ENCODE assay signal across 8 mouse cellular contexts in the genomic region with DNA sequence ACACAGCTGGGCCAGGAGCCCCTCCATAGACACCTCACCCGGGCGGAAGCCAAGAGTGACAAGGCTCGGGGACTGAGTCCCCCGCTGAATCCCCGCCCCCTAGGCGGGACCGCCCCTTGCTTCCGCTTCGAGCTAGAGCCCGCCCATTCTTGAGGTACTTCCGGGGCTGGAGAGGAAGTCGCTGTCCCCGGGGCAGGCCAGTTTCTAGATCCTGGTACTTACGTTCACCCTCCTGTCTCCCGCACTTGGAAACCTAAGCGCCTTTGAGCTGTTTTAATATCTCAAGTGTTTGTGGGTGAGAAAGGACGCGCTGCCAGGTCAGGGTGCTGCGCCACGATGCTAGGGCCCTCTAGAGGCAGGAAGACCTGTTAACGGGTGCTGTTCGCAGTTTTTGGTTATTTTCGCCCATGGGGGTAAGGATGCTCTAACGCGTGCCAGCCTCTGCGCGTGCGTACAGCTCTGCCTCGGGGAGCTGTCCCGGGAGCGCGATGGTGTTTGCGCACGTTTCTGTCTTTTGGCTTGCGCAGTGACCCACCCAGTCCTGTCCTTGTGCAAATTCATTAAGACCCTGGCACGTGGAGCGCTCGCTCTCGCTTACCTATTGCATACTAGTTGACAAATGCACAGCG. TPM values are rescaled to one million over a fixed set of nuclear protein-coding genes. Genes with fewer than 3 reads are reported as not detected.
DNase-seq lines count a peak whose midpoint lies in the region; ATAC-seq and TF ChIP-seq lines count a peak whose summit lies in the region.

A gene (minus strand): TSS at position 447 of the 629 bp plus-strand sequence.

- DNase-seq in CH12.LX (ENCODE audit: extremely low read depth) = peak; percentile 96
- DNase-seq in c-Kit-positive CD71-positive TER-119-negative erythroid progenitor cells, embryonic 14.5 days (ENCODE audit: low read depth) = peak; percentile 96
- DNase-seq in forebrain, embryonic 11.5 days (ENCODE audit: low spot score) = peak; percentile 97
- peak; percentile 97 to 98 for DNase-seq in kidney, postnatal 36 days
- peak; percentile 98 for DNase-seq in telencephalon, adult 2 months (ENCODE audit: low read depth, low spot score)

- peak within 1 kb of the TSS; percentile 77 to 92 (median 88) for H3K4me3 ChIP-seq in CH12.LX (replicated peaks in 1 of 3; ENCODE audit: low read depth in 2 of 3, low read length in 2 of 3, poor library complexity in 1 of 3)
- H3K4me3 ChIP-seq in forebrain, embryonic 11.5 days (ENCODE audit: low read depth, low read length) = peak within 1 kb of the TSS; percentile 56
- peak within 1 kb of the TSS; percentile 85 for H3K4me3 ChIP-seq in heart, embryonic 16.5 days (ENCODE audit: low read length)
- peak within 1 kb of the TSS; percentile 86 for H3K4me3 ChIP-seq in liver, embryonic 15.5 days (replicated peaks)
- H3K4me3 ChIP-seq in neural tube, embryonic 12.5 days = peak within 1 kb of the TSS; percentile 72

- no peaks in the 10 kb centered on the region for H3K79me2 ChIP-seq in CH12.LX (replicated peaks; ENCODE audit: control insufficient read depth, extremely low read depth, insufficient read depth, poor library complexity, severe bottlenecking)

- dilution Hi-C loops in CH12.LX (cut with MboI; ENCODE audit: extremely low pct_ligation_motif_present, extremely low pct_unique_long_range_greater_than_20kb, low sequenced_read_pairs) = no loop called here

- peak; percentile 95 for TF ChIP-seq POLR2A in CH12.LX (IDR thresholded peaks at IDR 0.05; ENCODE audit: low read depth, low read length)

- H3K9ac ChIP-seq in CH12.LX (ENCODE audit: insufficient read depth, low read depth) = peak within 1 kb of the TSS; percentile 72
- H3K9ac ChIP-seq in forebrain, embryonic 11.5 days (ENCODE audit: low read length) = peak within 1 kb of the TSS; percentile 75
- peak within 1 kb of the TSS; percentile 93 for H3K9ac ChIP-seq in heart, embryonic 16.5 days (ENCODE audit: low read length)
- H3K9ac ChIP-seq in liver, embryonic 15.5 days = peak within 1 kb of the TSS; percentile 87
- peak within 1 kb of the TSS; percentile 86 for H3K9ac ChIP-seq in neural tube, embryonic 12.5 days

- TF ChIP-seq CTCF in CH12.LX (conservative IDR thresholded peaks at IDR 0.05 in 1 of 2, IDR thresholded peaks at IDR 0.05 in 1 of 2; ENCODE audit: low read depth in 2 of 2, low read length in 2 of 2) = peak in 1 of 2 experiments; percentile 53; a peak in 2 of 4 replicates

- H3K27ac ChIP-seq in CH12.LX (ENCODE audit: insufficient read depth, low read depth) = peak within 1 kb of the TSS; percentile 58
- peak within 1 kb of the TSS; percentile 92 for H3K27ac ChIP-seq in forebrain, embryonic 11.5 days (ENCODE audit: low read depth, low read length)
- H3K27ac ChIP-seq in heart, embryonic 16.5 days (ENCODE audit: low read length) = peak within 1 kb of the TSS; percentile 94
- peak within 1 kb of the TSS; percentile 94 for H3K27ac ChIP-seq in liver, embryonic 15.5 days (replicated peaks)
- H3K27ac ChIP-seq in neural tube, embryonic 12.5 days = peak within 1 kb of the TSS; percentile 74

- H3K4me1 ChIP-seq in CH12.LX (ENCODE audit: control insufficient read depth in 1 of 2, insufficient read depth in 2 of 2) = peaks cover 0 to 13% of the 10 kb centered on the region in 2 experiments; a peak in 2 of 4 replicates
- H3K4me1 ChIP-seq in forebrain, embryonic 11.5 days (replicated peaks; ENCODE audit: control insufficient read depth, insufficient read depth, low read length) = no peaks in the 10 kb centered on the region; the same call in 1 of the 2 replicates
- H3K4me1 ChIP-seq in heart, embryonic 16.5 days (ENCODE audit: control insufficient read depth, insufficient read depth, low read length) = peaks cover 7% of the 10 kb centered on the region
- H3K4me1 ChIP-seq in liver, embryonic 15.5 days (replicated peaks) = peaks cover 31% of the 10 kb centered on the region
- peaks cover 3% of the 10 kb centered on the region for H3K4me1 ChIP-seq in neural tube, embryonic 12.5 days

- in situ Hi-C loops in CH12.LX (cut with MboI; ENCODE audit: low pct_ligation_motif_present, low pct_unique_long_range_greater_than_20kb, low sequenced_read_pairs) = no loop called here

- under 1% methylated on average over 40 of the region's 40 CpGs for WGBS in forebrain, embryonic 11.5 days
- under 1% methylated on average over 40 of the region's 40 CpGs for WGBS in heart, embryonic 16.5 days
- WGBS in liver, embryonic 15.5 days (ENCODE audit: insufficient replicate concordance) = under 1% methylated on average over 40 of the region's 40 CpGs
- WGBS in neural tube, embryonic 12.5 days = under 1% methylated on average over 40 of the region's 40 CpGs

- H3K36me3 ChIP-seq in CH12.LX (replicated peaks in 1 of 2; ENCODE audit: control insufficient read depth in 1 of 2, insufficient read depth in 1 of 2, low read length in 1 of 2) = peaks cover 3 to 18% of the 10 kb centered on the region in 2 experiments
- no peaks in the 10 kb centered on the region for H3K36me3 ChIP-seq in forebrain, embryonic 11.5 days (ENCODE audit: control insufficient read depth, insufficient read depth, low read length)
- peaks cover 7% of the 10 kb centered on the region; the same call in 1 of the 2 replicates for H3K36me3 ChIP-seq in heart, embryonic 16.5 days (ENCODE audit: control insufficient read depth, insufficient read depth)
- H3K36me3 ChIP-seq in liver, embryonic 15.5 days (replicated peaks) = no peaks in the 10 kb centered on the region
- peaks cover 8% of the 10 kb centered on the region for H3K36me3 ChIP-seq in neural tube, embryonic 12.5 days

- no peak for TF ChIP-seq RAD21 in CH12.LX (IDR thresholded peaks at IDR 0.05; ENCODE audit: low read depth, low read length)

- ATAC-seq in forebrain, embryonic 11.5 days (replicated peaks; ENCODE audit: low FRiP score) = peak; percentile 99
- peak; percentile 98 for ATAC-seq in heart, embryonic 16.5 days (replicated peaks; ENCODE audit: extremely low read depth, insufficient read depth, low FRiP score)
- ATAC-seq in liver, embryonic 15.5 days (ENCODE audit: insufficient read depth) = peak; percentile 98
- peak; percentile 97 for ATAC-seq in neural tube, embryonic 12.5 days (ENCODE audit: low FRiP score, low read depth)

- TF ChIP-seq EP300 in CH12.LX (IDR thresholded peaks at IDR 0.05; ENCODE audit: low read length) = no peak

- peak within 1 kb of the TSS; percentile 85 for H3K4me2 ChIP-seq in CH12.LX (ENCODE audit: insufficient read depth, low read depth, poor library complexity, severe bottlenecking)
- H3K4me2 ChIP-seq in forebrain, embryonic 11.5 days (ENCODE audit: low read depth, low read length, severe bottlenecking) = peak within 1 kb of the TSS; percentile 90
- H3K4me2 ChIP-seq in heart, embryonic 16.5 days (ENCODE audit: low read depth, low read length) = peak within 1 kb of the TSS; percentile 67
- H3K4me2 ChIP-seq in liver, embryonic 15.5 days = peak within 1 kb of the TSS; percentile 98
- H3K4me2 ChIP-seq in neural tube, embryonic 12.5 days (replicated peaks) = peak within 1 kb of the TSS; percentile 82

- H3K27me3 ChIP-seq in CH12.LX (replicated peaks) = no peaks in the 10 kb centered on the region
- no peaks in the 10 kb centered on the region for H3K27me3 ChIP-seq in forebrain, embryonic 11.5 days (ENCODE audit: control insufficient read depth, insufficient read depth, low read length)
- H3K27me3 ChIP-seq in heart, embryonic 16.5 days (ENCODE audit: control insufficient read depth, insufficient read depth, low read length) = no peaks in the 10 kb centered on the region
- no peaks in the 10 kb centered on the region for H3K27me3 ChIP-seq in liver, embryonic 15.5 days
- H3K27me3 ChIP-seq in neural tube, embryonic 12.5 days (replicated peaks) = no peaks in the 10 kb centered on the region

- peaks cover 4% of the 10 kb centered on the region for H3K9me3 ChIP-seq in CH12.LX (replicated peaks; ENCODE audit: low read length)
- no peaks in the 10 kb centered on the region for H3K9me3 ChIP-seq in forebrain, embryonic 11.5 days (ENCODE audit: control insufficient read depth, low read length)
- no peaks in the 10 kb centered on the region for H3K9me3 ChIP-seq in heart, embryonic 16.5 days (replicated peaks; ENCODE audit: control insufficient read depth, low read length)
- H3K9me3 ChIP-seq in liver, embryonic 15.5 days (replicated peaks) = no peaks in the 10 kb centered on the region
- H3K9me3 ChIP-seq in neural tube, embryonic 12.5 days = no peaks in the 10 kb centered on the region

TF ChIP-seq in CH12.LX, 34 proteins besides CTCF, POLR2A, EP300 and RAD21 (continues in another document):
- TF ChIP-seq MXI1 (IDR thresholded peaks at IDR 0.05; ENCODE audit: low read depth, low read length) = peak; percentile 88
- peak; percentile 91 for TF ChIP-seq MAX (IDR thresholded peaks at IDR 0.05; ENCODE audit: low read length)
- TF ChIP-seq MYC (IDR thresholded peaks at IDR 0.05; ENCODE audit: low read depth, low read length) = peak; percentile 96
- no peak for TF ChIP-seq IRF4 (IDR thresholded peaks at IDR 0.05; ENCODE audit: low read depth, low read length)
- peak; percentile 85; the same call in 1 of the 2 replicates for TF ChIP-seq TCF12 (IDR thresholded peaks at IDR 0.05; ENCODE audit: low read depth, low read length)
- no peak for TF ChIP-seq ZKSCAN1 (IDR thresholded peaks at IDR 0.05; ENCODE audit: borderline replicate concordance, low read depth, low read length)
- no peak for TF ChIP-seq RCOR1 (conservative IDR thresholded peaks at IDR 0.05; ENCODE audit: low read depth, low read length)
- no peak for TF ChIP-seq USF1 (IDR thresholded peaks at IDR 0.05; ENCODE audit: low read depth, low read length)
- TF ChIP-seq JUND (conservative IDR thresholded peaks at IDR 0.05; ENCODE audit: low read depth, low read length) = no peak
- no peak for TF ChIP-seq CHD2 (IDR thresholded peaks at IDR 0.05; ENCODE audit: low read length)
- peak; percentile 94 for TF ChIP-seq ZMIZ1 (IDR thresholded peaks at IDR 0.05; ENCODE audit: low read depth, low read length)
- no peak; the same call in 1 of the 2 replicates for TF ChIP-seq SIN3A (IDR thresholded peaks at IDR 0.05; ENCODE audit: low read length)
- no peak; the same call in 1 of the 2 replicates for TF ChIP-seq JUN (IDR thresholded peaks at IDR 0.05; ENCODE audit: insufficient read depth, low read depth, low read length)
- TF ChIP-seq MAFK (IDR thresholded peaks at IDR 0.05; ENCODE audit: insufficient replicate concordance, low read length) = no peak
- no peak for TF ChIP-seq MAZ (IDR thresholded peaks at IDR 0.05; ENCODE audit: low read depth, low read length)
- TF ChIP-seq USF2 (conservative IDR thresholded peaks at IDR 0.05; ENCODE audit: low read depth, low read length) = no peak

RNA-seq across cellular contexts. Expression of the gene that starts here (rescaled TPM):
- total RNA-seq in CH12.LX (2012; rRNA removed) = 3.6 and 4.1 TPM in 2 replicates
- total RNA-seq in CH12.LX (2014; rRNA removed) = 1.1 and 1.4 TPM in 2 replicates
- polyA plus RNA-seq in CH12.LX (2012; ENCODE audit: insufficient read length, low read depth) = 2.7 and 3.8 TPM in 2 replicates
- polyA plus RNA-seq in forebrain, embryonic 11.5 days (2014; fragmentation: Nextera tagmentation; extraction: Ambion mirVana) = 7.3 and 8.3 TPM in 2 replicates
- 4.9 and 5.3 TPM in 2 replicates for polyA plus RNA-seq in heart, embryonic 16.5 days (2015; fragmentation: Nextera tagmentation; extraction: Ambion mirVana)
- 1.8 and 2.0 TPM in 2 replicates for polyA plus RNA-seq in liver, embryonic 15.5 days (2015; fragmentation: Nextera tagmentation; extraction: Ambion mirVana)
- polyA plus RNA-seq in neural tube, embryonic 12.5 days (2016; fragmentation: Nextera tagmentation; extraction: Ambion mirVana) = 9.1 and 10.0 TPM in 2 replicates

Comparison
In these comparisons a context has a peak if more than half of its experiments do, and no peak if none do; other contexts are left out.
1. Peak in every context shown above with its lines: DNase-seq, ATAC-seq, H3K4me3 ChIP-seq and H3K27ac ChIP-seq.